Mouse (Mus musculus): ENCODE results near the gene Gja5. TPM values are rescaled to one million over a fixed set of nuclear protein-coding genes. Genes with fewer than 3 reads are reported as not detected.

Gja5 gene
- polyA plus RNA-seq, 1 experiment from 2014 or later, result 2.2 TPM

- no peak for ATAC-seq (ENCODE audit: insufficient read depth)
- no peaks in the 10 kb centered on the region for H3K36me3 ChIP-seq (replicated peaks)
Observed at GRCm38 (mm10) chr3:96937606-96938005, 33.1 kb downstream of the Gja5 start.

GRCm38 (mm10) chr3:96938738-96939137 is 34.2 kb downstream of the Gja5 start:
- Histone ChIP-seq H3K27ac (replicated peaks) (no peak overlapping the region), H3K9ac (no peak overlapping the region), H3K27me3 (peaks cover 11% of the 10 kb centered on the region), H3K36me3 (replicated peaks) (no peaks in the 10 kb centered on the region), H3K4me3 (replicated peaks) (no peak overlapping the region), H3K4me2 (no peak overlapping the region), H3K4me1 (replicated peaks) (no peaks in the 10 kb centered on the region), H3K9me3 (replicated peaks) (no peaks in the 10 kb centered on the region)
- 9% methylated on average over 11 of the region's 11 CpGs for WGBS (ENCODE audit: insufficient replicate concordance)
- ATAC-seq (ENCODE audit: insufficient read depth), result no peak

More at GRCm38 (mm10) chr3:96937606-96938005, 33.1 kb downstream of the Gja5 start:
- H3K27me3 ChIP-seq, result peaks cover 12% of the 10 kb centered on the region
- WGBS (ENCODE audit: insufficient replicate concordance), result 30% methylated on average over 5 of the region's 5 CpGs
- no peak overlapping the region for H3K27ac ChIP-seq (replicated peaks)
- H3K4me2 ChIP-seq, result no peak overlapping the region
- no peak overlapping the region for H3K9ac ChIP-seq
- H3K4me3 ChIP-seq (replicated peaks), result no peak overlapping the region
- H3K4me1 ChIP-seq (replicated peaks), result no peaks in the 10 kb centered on the region
- no peaks in the 10 kb centered on the region for H3K9me3 ChIP-seq (replicated peaks)

GRCm38 (mm10) chr3:96942706-96943105 is 38.2 kb downstream of the Gja5 start:
- no peak for ATAC-seq (ENCODE audit: insufficient read depth)
- no peak overlapping the region for H3K27ac ChIP-seq (replicated peaks)

GRCm38 (mm10) chr3:96953489-96954233 is 49.2 kb downstream of the Gja5 start:
- H3K27ac ChIP-seq (replicated peaks), result no peak overlapping the region
- no peaks in the 10 kb centered on the region for H3K27me3 ChIP-seq
- peak; percentile 34; the same call in 1 of the 2 replicates for ATAC-seq (ENCODE audit: insufficient read depth)
- no peaks in the 10 kb centered on the region for H3K36me3 ChIP-seq (replicated peaks)
- H3K4me3 ChIP-seq (replicated peaks), result no peak overlapping the region
- H3K9ac ChIP-seq, result no peak overlapping the region
- no peaks in the 10 kb centered on the region for H3K9me3 ChIP-seq (replicated peaks)
- 32% methylated on average over 14 of the region's 14 CpGs for WGBS (ENCODE audit: insufficient replicate concordance)
- H3K4me1 ChIP-seq (replicated peaks), result no peaks in the 10 kb centered on the region
- H3K4me2 ChIP-seq, result no peak overlapping the region

More at GRCm38 (mm10) chr3:96942706-96943105, 38.2 kb downstream of the Gja5 start:
- Histone ChIP-seq H3K9ac (no peak overlapping the region), H3K36me3 (replicated peaks) (no peaks in the 10 kb centered on the region), H3K27me3 (0 out of 2 replicates have a peak, but pooled peaks cover 2% of the 10 kb centered on the region), H3K4me2 (no peak overlapping the region), H3K4me1 (replicated peaks) (no peaks in the 10 kb centered on the region), H3K4me3 (replicated peaks) (no peak overlapping the region), H3K9me3 (replicated peaks) (no peaks in the 10 kb centered on the region)
- WGBS (ENCODE audit: insufficient replicate concordance), result 52% methylated on average over 2 of the region's 2 CpGs

- Histone ChIP-seq H3K36me3 (replicated peaks) (no peaks in the 10 kb centered on the region), H3K27ac (replicated peaks) (no peak overlapping the region), H3K27me3 (no peaks in the 10 kb centered on the region; the same call in 1 of the 2 replicates), H3K4me3 (replicated peaks) (no peak overlapping the region), H3K9me3 (replicated peaks) (no peaks in the 10 kb centered on the region), H3K4me2 (no peak overlapping the region), H3K4me1 (replicated peaks) (no peaks in the 10 kb centered on the region), H3K9ac (no peak overlapping the region)
- ATAC-seq (ENCODE audit: insufficient read depth), result no peak
- WGBS (ENCODE audit: insufficient replicate concordance), result 8% methylated on average over 8 of the region's 8 CpGs
Observed at GRCm38 (mm10) chr3:96960597-96960996, 56.1 kb downstream of the Gja5 start.

GRCm38 (mm10) chr3:96963088-96964034 is 58.9 kb downstream of the Gja5 start:
- H3K9me3 ChIP-seq (replicated peaks), result no peaks in the 10 kb centered on the region
- H3K27me3 ChIP-seq, result no peaks in the 10 kb centered on the region; the same call in 1 of the 2 replicates
- H3K4me2 ChIP-seq, result no peak overlapping the region
- ATAC-seq (ENCODE audit: insufficient read depth), result no peak
- H3K27ac ChIP-seq (replicated peaks), result no peak overlapping the region
- 52% methylated on average over 12 of the region's 12 CpGs for WGBS (ENCODE audit: insufficient replicate concordance)
- no peaks in the 10 kb centered on the region for H3K36me3 ChIP-seq (replicated peaks)
- no peaks in the 10 kb centered on the region for H3K4me1 ChIP-seq (replicated peaks)
- H3K4me3 ChIP-seq (replicated peaks), result no peak overlapping the region
- H3K9ac ChIP-seq, result no peak overlapping the region

GRCm38 (mm10) chr3:96970986-96971385 is 66.5 kb downstream of the Gja5 start:
- Histone ChIP-seq H3K27me3 (no peaks in the 10 kb centered on the region), H3K4me3 (replicated peaks) (no peak overlapping the region), H3K4me2 (no peak overlapping the region), H3K9me3 (replicated peaks) (no peaks in the 10 kb centered on the region), H3K9ac (no peak overlapping the region), H3K36me3 (replicated peaks) (no peaks in the 10 kb centered on the region), H3K27ac (replicated peaks) (no peak overlapping the region), H3K4me1 (replicated peaks) (no peaks in the 10 kb centered on the region)
- no peak for ATAC-seq (ENCODE audit: insufficient read depth)
- WGBS (ENCODE audit: insufficient replicate concordance), result 7% methylated on average over 7 of the region's 7 CpGs

GRCm38 (mm10) chr3:96974467-96974866 is 70.0 kb downstream of the Gja5 start:
- Histone ChIP-seq H3K27ac (replicated peaks) (no peak overlapping the region), H3K4me2 (no peak overlapping the region), H3K4me1 (replicated peaks) (no peaks in the 10 kb centered on the region), H3K4me3 (replicated peaks) (no peak overlapping the region), H3K9ac (no peak overlapping the region), H3K36me3 (replicated peaks) (no peaks in the 10 kb centered on the region), H3K27me3 (no peaks in the 10 kb centered on the region), H3K9me3 (replicated peaks) (no peaks in the 10 kb centered on the region)
- 71% methylated on average over 7 of the region's 7 CpGs for WGBS (ENCODE audit: insufficient replicate concordance)
- ATAC-seq (ENCODE audit: insufficient read depth), result no peak

- Histone ChIP-seq H3K27ac (replicated peaks) (no peak overlapping the region), H3K36me3 (replicated peaks) (no peaks in the 10 kb centered on the region), H3K4me1 (replicated peaks) (no peaks in the 10 kb centered on the region), H3K4me3 (replicated peaks) (no peak overlapping the region), H3K9ac (no peak overlapping the region), H3K4me2 (no peak overlapping the region), H3K9me3 (replicated peaks) (no peaks in the 10 kb centered on the region), H3K27me3 (no peaks in the 10 kb centered on the region)
- WGBS (ENCODE audit: insufficient replicate concordance), result 72% methylated on average over 10 of the region's 10 CpGs
- no peak for ATAC-seq (ENCODE audit: insufficient read depth)
Observed at GRCm38 (mm10) chr3:96975628-96976027, 71.1 kb downstream of the Gja5 start.

- H3K9me3 ChIP-seq (replicated peaks), result no peaks in the 10 kb centered on the region
- no peaks in the 10 kb centered on the region for H3K27me3 ChIP-seq
- H3K4me3 ChIP-seq (replicated peaks), result no peak overlapping the region
- WGBS (ENCODE audit: insufficient replicate concordance), result 71% methylated on average over 2 of the region's 2 CpGs
- no peaks in the 10 kb centered on the region for H3K4me1 ChIP-seq (replicated peaks)
- H3K27ac ChIP-seq (replicated peaks), result no peak overlapping the region
- ATAC-seq (ENCODE audit: insufficient read depth), result no peak
- no peak overlapping the region for H3K4me2 ChIP-seq
- no peak overlapping the region for H3K9ac ChIP-seq
- no peaks in the 10 kb centered on the region for H3K36me3 ChIP-seq (replicated peaks)
Observed at GRCm38 (mm10) chr3:96977507-96977906, 73.0 kb downstream of the Gja5 start.

- Histone ChIP-seq H3K4me3 (replicated peaks) (no peak overlapping the region), H3K9me3 (replicated peaks) (no peaks in the 10 kb centered on the region), H3K9ac (no peak overlapping the region), H3K4me2 (no peak overlapping the region), H3K4me1 (replicated peaks) (no peaks in the 10 kb centered on the region), H3K27me3 (no peaks in the 10 kb centered on the region), H3K36me3 (replicated peaks) (no peaks in the 10 kb centered on the region), H3K27ac (replicated peaks) (no peak overlapping the region)
- no peak for ATAC-seq (ENCODE audit: insufficient read depth)
- 58% methylated on average over 6 of the region's 6 CpGs for WGBS (ENCODE audit: insufficient replicate concordance)
Observed at GRCm38 (mm10) chr3:96978469-96978868, 74.0 kb downstream of the Gja5 start.
